Mouse (Mus musculus) hematopoietic stem cell, adult 5-6 weeks (primary cell): ENCODE measurements at regions not wholly inside any gene's neighbourhood (a gene's known extent, or its start where the extent isn't known, plus 50 kb on each side); places are given as distances from the start of the nearest gene placed in this dataset.

Source experiments
- ATAC-seq, 2 experiments: fragments of 125-278 bp in 1 of 2; replicated peaks in 1 of 2; 2 replicates each; pipeline ENCODE4 v1.8.0; 2016 to 2017; ENCODE audit warnings: inconsistent platforms in 2 of 2, mild to moderate bottlenecking in 2 of 2, moderate number of reproducible peaks in 2 of 2, low read depth in 1 of 2, moderate TSS enrichment in 1 of 2; ENCODE audit not compliant: low FRiP score in 2 of 2, poor library complexity in 2 of 2, severe bottlenecking in 2 of 2, insufficient read depth in 1 of 2, low TSS enrichment in 1 of 2

DNA sequence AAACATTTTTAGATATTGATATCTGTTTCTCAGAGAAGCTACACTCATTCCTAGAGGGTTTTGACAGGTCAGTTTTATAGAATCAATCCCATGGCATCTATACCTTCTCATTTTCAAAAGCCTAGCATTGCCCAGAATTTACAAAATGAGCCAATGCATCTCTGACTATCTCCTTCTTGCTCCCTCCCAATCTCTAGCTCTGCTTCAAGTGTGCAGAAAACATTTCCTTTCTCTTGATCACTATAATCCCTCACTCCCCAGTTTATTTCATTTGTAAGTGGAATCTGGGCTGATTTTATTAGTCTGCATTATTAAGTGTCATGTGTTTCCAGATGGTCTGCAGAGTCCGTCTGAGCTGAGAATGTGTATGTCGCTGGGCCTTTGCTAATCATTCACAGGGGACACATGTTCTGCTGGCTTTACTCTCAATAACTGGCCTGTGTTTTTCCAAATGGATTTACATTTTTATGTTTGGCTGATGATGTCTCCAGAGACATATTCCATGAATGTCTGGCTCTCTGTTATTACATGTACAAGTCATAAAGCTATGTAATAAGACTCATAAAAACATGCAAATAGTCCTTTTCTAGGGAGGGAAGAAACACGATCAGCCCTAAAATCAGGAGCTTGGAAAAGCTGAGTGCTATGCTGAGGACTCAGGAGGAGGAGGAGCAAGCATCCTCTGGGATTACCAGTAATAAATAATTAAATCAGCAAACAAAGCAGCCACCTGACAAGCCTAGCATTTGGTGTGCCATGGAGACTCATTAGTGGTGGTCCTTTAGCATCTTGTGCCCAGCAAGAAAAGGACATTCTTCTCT, 366.0 kb upstream of the Apob start:
- ATAC-seq: no peak

DNA sequence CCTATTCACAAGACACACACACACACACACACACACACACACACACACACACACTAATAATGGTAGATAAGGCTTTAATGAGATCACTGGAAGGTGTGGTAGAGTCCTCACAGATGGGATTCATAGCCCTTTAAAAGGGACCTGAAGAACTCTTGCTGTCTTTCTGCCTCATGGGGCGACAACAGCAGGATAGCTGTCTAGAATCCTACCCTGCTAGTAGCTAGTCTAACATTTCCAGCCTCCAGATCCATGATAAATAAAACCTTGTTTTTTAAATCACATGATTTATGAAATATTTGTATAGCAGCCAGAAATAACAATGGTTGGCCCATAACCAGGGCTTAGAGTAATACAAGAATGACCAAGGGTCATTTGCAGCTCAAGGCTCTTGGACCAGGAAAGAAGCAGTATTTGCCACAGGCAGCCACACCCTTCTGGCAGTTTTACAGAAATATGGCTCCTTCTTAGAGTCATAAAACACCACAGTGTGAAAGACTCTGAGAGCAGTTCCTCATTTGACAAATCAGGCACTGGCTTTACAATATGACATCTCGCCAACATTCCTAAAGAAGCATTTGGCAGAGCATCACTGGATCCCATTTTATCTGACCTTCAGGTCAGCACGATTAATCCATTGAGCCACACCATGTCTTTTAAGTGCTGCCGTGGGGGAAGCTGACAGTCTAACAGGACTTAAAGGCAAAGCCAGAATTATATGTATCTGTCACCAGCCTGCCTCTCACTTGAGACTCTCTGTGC, 340.9 kb upstream of the Apob start:
- no peak for ATAC-seq

DNA sequence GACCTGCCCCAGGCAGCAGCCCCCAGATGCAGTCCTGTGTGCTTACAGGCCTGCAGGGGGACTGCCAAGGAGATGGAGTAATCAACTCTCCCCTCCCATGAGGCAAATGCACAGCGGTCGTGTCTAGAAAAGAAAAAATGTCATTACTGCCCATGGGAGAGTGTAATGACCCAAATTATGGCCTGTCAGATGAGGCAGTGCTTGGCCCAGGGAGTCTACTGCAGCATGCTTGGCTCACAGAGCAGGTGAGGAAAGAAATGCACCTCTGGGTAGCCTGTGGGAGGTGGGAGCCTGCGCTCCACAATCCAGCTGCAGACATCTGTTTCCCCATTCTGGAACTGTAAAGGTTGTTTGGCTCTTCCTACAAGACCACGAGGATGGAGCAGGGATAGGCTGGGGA, 339.8 kb upstream of the Apob start:
- ATAC-seq: no peak

DNA sequence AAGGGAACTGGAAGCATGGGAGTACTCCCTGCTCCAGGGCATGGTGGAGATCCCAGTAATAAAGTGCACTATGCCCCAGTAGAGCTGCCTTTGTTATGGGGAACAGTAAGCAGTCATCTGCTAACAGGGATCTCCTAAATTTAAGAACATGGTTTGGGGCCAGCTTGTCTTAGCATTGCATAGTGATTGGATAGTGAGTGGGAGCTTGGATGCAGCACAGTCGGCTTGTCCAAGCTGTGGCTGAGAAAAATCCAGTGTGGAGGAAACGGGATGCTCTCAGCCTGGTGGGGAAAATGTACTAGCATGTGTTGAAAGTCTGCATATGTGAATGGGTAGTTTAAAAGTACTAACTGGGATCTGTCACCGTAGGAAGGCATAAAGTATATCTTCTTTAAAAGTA, 326.6 kb upstream of the Apob start:
- no peak for ATAC-seq

DNA sequence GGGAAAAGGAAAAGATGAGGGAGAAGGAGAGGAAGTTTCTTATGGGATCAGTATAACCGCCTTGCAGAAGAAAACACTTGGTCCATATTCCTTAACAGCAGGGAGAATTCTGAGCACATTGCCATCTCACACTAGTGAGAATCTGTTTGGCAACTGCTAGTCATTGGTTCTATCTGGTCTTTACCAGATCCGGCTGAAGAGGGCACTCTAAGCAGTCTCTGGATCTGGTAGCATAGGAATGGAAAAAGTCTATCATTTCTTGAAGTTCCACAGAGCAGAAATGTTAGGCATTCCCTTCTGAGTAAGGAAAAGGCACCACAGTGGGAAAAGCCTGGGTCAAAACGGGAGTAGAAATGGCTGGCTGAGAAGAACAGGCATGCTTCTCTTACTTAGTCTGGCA, 315.4 kb upstream of the Apob start:
- no peak for ATAC-seq

DNA sequence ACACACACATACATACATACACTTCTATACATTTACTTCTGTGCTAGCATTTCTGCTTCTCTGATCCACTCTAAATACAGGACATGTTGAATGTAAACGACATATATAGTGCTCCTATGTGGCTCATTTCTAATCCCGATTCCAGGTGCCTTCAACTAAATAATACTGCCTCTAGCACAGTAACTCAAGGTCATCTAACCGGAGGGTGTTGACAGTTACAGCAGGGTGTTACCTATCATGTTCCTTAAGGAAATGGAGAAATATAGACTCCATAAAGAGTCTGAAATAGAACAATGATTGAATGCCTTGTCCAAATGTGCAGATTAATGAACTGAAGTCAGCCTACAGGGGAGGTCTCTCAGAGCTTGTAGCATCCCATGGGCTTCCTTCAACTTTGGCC, 307.3 kb upstream of the Apob start:
- no peak for ATAC-seq

DNA sequence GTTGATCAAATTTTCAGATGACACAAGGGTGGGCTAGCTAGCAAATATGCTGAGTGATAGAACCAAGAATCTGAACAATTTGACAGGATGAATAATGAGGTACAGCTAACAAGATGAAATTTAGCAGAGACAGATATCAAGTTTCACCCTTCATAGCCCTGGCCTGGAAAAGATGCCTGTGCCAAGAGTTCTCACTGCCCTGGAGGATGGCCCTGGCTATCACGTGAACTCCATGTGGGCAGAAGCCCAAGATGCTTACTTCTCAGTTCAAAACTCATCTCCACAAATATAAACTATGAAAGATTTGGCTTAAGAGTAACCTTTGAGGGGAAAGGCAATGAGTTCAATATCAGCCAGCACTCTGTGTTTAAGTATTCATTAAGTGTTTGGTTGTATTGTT, 306.9 kb upstream of the Apob start:
- no peak for ATAC-seq

DNA sequence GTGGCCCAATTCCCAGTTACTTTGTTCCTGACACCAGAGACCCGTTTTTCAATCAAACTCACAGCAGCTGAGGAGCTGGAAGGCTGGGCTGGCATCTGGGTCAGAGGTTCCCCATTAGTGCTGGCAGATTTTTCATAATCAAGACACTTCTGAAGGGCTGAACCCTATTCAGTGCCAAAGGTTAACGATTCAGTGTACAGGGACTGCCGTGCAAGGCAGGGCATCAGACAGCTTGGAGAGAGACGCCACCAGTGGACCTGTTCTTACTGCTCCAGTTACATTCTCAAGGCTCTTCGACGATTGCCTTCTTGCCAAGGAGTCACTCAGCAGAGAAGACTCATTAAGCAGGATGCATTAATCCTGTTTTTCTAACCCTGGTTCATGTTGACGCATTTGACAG, 285.5 kb upstream of the Apob start:
- no peak for ATAC-seq

DNA sequence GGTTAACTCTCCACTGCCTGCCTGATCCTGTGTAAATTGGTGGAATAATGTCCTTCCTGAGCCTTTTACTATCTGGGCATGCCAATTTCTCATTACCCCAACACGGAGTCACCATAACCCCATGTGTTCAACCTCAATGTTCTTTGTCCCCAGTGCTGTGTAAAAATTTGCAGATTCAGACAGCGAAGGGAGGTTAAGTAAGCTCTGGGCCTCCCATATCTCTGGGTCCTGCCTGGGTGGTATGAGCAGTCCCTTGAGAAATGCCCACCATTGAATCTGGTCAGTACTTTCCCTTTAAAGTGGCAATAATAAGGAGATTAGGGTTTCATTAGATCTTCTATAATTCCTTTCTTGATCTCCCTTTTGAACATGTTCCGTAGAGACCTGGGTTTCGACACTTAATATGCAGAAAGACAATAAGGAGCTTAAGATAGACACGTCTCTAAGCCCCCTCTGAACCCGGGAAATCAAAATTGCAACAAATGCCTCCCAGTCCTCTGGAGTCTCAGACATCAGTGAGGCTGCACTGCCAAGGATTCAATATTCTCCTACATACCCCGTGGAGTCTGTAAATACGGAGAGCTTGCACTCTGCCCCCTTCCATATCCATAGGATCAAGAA, 279.0 kb upstream of the Apob start:
- ATAC-seq: no peak

DNA sequence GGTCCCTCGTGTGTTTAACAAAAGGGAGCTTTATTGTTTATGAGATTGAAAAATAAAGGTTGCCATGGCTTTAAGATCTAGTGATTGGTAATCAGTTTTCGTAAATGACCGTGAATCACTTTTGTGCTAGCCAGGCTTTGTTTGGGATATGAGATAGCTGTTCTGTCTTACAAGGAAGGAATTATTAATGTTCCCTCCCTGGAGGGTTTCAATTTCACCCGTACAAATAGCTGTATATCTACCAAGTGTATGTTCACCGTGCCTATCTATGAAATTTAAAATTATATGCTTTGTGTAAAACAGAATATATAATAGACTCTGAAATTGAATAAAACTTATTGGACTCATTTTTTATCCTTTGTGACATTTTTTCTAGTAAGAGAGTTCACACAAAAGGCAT, 268.3 kb upstream of the Apob start:
- ATAC-seq: no peak

DNA sequence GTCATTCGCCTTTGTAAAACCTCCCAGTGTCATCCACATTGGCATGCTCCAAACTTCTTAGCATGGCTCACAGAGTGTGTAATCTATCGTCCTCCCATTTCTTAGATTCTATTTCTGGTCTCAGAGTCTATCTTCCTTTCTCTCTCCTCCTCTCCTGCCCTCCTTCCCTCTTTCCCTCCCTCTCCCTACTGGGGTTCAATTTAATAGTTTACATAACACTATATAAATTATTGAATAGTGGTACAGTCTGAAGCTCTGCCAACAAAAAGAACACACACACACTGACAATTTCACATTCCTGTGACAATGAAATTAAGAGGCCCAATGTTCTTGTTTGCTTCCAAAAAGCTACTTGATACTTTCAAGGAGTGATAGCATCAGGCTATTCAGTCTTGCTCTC, 267.6 kb upstream of the Apob start:
- ATAC-seq: no peak

DNA sequence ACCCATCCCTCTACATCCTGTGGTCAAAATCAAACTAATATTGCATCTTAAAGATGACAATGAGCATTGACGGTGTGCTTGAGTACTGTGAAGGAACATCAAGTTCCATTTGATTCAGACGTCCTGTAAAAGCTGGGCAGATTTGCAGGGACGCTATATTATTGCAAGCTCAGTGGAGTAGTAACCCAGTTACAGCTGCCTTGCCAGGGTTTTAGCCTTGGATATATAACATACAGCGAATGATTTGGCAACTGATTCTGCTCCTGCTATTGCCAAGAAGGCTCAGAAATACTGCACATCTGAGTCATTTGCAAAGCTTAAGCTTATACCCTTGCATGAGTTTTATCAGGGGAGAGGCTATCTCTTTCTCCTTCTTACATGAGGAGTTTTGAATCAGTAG, 262.4 kb upstream of the Apob start:
- no peak for ATAC-seq

DNA sequence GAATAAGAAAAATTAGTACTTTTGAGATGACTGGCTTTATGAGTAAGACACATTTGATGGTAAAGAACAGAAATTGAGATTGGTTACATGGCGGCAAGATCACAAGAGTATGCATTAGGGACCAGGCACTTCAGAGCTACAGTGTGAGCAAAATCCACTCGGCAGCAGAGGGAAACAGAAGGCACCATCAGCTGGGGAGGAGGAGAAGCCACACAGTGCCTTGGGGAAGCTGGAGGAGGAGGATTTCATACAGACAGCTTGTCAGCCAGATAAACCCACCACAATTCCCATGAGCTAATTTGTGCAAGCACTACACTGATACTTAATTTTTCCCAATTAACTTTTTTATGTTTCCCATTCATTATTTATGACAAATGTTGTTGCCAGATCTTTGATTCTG, 258.9 kb upstream of the Apob start:
- no peak for ATAC-seq

DNA sequence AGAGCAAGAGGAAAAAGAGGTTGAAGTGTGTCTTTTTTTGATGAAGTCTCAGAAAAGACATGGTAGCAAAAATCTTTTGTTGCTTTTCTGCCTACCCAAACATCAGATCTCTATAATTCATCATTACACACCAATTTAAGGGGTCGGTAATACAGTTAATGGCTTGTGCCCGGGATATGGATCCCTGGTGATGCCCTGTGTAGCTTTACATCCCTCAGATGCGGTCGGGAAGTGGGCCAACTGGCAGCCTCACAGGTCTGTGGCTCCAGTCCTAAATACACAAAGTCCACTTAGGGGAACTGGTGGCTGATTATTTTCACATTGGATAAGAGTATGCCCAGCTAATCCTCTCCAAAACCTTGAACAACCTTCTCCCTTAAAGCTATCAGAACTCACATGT, 258.4 kb upstream of the Apob start:
- ATAC-seq: no peak

DNA sequence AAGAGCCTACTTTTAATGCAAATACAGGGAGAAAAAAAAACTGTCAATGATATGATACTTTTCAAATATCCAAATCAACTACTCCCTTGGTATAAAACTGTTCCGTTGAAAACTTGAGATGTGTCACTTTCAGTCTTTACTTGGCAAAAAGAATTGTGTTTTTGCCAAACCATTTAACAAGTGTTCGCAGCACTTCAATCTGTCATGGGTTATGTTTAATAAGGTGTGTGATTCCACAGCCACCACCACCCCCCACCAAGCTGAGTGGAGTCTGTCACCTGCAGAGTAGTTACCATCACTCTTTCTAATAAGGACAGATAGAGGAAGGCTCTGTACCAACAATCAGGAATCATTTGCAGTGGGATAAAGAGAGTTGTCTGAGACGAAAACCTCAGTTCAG, 252.5 kb upstream of the Apob start:
- no peak for ATAC-seq

DNA sequence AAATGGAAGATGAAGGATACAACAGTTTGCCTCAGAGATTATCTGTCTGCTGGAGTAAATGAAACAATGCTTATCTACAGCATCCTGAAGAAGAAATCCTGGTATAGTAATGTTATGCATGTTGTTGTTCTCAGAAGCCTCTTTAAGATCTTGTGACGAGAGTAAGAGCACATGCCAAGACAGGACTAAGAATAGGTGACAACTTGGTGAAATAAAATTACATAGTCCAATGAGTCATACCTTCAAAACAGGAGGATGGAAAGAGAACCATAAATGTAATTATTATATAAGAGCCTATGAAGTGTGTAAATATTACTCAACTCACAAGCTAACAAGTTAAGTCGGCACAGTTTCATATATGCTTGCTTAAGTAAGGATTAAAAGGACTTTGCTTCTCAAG, 239.4 kb upstream of the Apob start:
- no peak for ATAC-seq

DNA sequence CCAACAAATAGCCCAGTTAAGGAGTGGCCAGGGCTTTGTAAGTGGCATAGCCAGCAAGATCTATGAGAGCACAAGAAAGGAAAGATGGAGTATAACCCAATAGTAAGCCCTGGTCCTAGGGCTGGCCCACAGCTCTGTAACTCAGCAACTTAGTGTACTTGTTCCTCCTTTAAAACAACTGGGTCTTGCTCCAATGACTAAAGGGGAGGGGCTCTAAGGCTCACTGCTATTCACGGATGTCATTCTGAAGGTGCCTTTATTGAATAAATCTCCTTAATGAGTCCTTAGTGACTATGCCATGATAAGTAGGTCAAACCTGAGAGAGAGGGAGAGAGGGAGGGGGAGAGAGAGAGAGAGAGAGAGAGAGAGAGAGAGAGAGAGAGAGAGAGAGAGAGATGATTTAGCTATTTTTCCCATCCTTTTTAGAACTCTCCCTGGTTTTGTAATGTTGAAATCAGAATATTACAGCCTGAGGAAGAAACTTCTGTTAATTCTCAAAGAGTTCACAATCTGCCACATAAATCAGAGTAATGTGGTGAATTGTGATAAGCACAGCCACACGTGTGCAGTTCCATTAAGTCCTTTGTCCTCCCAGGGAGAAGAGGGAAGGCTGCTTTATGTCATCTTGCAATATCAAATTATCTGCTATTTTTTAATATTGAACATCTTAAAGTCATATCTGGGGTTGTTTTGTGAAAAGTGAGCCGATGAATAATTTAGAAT, 238.7 kb upstream of the Apob start:
- no peak for ATAC-seq
